Mouse (Mus musculus) ovary, postnatal 36 days (tissue): Measurements from ENCODE around the gene Npas2.

ENCODE experiments used
- DNase-seq: peaks from one replicate; pipeline ENCODE4 v3.0.0; 2022; ENCODE audit warnings: low spot score, mixed read lengths

The Npas2 gene

DNA sequence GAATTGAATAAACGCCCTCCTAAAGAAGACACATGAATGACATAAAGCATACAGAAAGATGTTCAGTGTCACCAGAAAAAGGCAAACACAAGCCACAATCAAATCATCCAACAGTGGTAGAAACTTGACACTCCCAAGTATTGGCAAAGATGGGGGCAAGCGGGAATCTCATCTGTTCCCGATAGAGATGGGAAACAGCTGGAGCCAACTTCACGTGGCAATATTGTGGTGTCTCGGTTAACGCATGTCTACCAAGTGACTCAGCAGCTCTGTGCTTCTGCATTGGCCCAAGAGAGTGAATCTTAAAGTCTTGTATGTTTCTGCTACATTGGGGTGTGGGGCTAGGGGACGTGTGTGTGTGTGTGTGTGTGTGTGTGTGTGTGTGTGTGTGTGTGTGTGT is 89.8 kb downstream of the Npas2 start:
- DNase-seq, result no peak

DNA sequence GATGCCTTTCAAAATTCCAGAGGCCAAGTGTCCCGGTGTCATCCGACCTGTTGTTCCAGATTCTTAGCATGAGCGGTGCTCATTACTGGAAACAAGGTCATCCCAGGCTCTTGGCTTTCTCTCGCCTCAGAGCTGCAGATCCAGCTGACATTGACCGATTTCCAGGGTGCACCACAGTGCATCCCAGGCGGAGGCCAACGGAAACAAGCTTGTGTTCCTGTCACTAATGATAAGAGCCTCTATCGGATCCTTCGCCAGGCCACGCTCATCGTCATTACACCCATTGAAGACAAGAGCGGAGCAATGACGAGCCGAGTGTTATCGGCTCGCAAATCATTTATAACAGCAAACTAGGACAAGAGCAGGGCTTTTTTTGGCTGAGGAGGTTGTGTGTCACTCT is 91.3 kb downstream of the Npas2 start:
- DNase-seq, result peak; percentile 46

DNA sequence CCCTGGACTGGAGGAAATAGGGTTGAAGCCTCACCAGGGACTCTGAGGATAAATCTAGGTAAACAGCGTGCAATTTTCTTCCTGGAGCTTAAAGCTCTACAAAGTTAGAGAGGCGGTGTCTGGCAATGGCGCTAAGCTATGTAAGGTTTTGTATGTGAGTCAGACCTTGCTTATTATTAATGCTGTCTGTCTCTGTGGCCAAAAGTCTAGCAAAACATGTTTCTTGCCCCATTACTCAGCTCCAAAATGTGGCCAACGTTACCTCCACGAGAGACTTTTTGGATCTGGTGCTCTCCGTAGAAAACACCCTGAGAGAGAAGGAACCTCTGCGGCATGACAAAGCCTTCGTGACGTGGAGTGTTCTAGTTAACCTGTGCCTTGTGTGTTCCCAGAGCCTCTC is 93.5 kb downstream of the Npas2 start:
- no peak for DNase-seq

DNA sequence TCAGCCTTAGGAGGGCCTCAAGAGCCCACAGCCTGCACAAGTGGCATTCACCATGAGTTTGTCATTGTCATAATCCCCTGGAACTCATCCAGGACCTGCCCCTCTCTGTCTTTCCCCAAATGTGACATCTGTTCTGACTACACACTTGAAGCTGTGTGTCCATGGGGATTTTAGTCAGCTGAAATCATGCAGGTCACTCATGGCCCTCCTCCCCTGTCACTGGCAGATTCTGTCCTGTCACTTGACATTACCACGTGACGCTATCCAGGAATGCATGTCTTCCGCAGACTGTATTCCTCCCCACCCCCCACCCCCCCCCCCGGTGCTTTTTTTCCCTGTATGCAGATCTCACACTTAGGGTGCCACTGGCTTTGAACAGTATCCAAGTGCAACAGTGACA is 94.3 kb downstream of the Npas2 start:
- DNase-seq, result no peak

DNA sequence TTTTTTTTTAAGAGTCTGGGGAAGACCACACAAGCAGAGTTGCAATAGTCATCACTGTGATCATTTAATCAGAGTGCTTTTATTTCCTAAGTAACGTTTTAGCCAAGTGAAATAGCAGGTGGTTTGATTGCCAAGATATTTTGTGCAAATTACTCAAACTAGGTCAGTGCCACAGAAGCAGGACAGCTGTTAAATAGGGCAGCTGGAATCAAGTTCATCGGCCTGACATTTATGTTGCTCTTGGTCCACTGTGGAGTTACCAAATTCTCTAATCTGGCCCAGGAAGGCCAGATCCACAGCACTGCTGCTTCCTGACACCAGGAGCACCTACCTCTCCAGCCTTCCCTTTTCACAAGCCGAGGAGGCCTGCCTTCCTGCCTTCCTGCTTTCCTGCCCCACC is 94.9 kb downstream of the Npas2 start:
- DNase-seq, result no peak

DNA sequence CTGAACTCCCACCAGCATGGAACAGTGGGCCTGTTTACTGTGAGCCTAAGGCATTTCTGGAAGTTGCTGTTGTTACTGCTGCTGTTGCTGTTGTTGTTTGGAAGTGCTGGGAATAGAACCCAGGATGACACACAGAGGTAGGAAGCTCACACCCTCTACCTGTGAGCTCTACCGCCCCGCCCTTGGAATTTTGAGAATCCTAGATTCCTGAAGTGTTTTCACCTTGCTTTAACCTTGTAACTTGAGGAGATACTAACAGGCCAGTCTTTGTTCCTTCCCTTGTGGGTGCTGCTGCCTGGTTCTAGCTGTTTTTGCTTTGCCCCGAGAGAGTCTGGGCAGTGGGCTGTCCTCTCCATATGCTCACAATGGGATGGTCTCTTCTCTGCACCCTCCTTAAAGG is 98.5 kb downstream of the Npas2 start:
- DNase-seq, result no peak

DNA sequence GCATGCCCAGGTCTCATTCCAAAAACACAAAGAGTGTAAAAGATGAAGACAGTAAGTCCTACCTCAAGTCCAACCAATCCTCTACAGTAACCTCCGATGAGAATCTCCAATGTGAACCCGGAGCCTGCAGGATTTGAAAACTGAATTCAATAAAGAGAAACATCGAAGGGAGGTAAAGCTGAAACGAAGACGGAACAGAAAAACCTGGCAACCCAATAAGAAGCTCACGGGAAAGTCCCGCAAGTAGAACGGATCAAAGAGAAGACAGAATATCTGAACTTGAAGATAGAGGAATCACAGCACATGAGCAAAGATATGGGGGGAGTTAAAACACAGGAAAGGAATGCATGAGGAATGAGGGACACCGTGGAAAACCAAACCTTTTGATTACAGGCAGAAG is 104.8 kb downstream of the Npas2 start:
- DNase-seq, result no peak

DNA sequence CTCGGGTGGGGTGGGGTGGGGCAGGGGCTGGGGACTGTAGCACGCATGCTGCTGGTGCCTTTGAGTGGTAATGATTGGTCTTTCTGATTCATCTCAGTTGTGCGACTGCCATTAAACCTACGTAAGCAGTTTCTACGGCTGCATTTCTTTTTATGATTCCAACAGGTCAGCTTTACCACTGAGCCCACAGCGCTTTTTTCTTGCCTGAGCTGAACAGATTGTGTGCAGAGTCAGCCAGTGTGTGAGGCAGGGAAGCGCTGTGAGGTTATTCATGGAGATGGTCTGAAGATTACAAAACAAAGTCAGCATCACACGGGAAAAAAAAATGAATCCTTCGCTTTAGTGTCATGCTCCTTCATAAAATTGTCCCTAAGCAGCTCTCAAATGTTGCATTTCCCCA is 106.7 kb downstream of the Npas2 start:
- no peak for DNase-seq

DNA sequence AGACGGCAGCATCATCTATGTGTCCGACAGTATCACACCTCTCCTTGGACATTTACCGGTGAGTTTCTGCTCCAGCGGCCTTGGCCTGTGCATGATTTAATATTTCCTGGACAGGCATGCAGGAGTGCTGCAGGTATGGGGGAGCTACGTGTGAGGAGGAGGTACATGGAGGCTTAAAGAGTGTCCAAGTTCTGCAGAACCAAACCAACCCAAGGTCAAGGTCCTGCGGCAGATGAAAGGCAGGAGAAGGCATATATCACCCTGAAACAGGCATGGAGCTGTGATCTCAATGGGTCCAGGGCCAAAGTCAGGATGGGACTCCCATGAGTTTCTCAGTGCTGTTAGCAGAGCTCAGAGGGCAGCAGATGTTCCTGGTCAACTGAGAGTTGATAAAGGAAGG is 107.1 kb downstream of the Npas2 start:
- no peak for DNase-seq

DNA sequence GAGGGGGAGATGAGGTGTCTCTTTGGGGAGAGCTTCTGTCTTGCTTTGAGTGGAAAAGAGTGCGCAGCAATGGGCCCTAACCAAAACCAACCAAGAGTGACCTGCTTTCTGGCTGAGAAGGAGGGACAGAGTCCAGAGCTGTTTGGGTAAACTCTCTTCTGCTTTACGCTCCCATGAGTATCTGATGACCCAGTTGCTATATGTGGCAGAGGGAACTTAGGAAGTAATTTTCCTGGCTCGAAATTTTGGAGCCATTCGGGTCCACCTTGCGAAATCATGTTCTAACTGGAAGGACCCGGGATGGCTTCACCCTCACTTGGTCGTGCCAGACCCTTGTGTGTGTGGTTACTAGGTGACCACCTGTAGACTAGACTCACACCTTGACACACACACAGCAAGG is 108.7 kb downstream of the Npas2 start:
- no peak for DNase-seq

DNA sequence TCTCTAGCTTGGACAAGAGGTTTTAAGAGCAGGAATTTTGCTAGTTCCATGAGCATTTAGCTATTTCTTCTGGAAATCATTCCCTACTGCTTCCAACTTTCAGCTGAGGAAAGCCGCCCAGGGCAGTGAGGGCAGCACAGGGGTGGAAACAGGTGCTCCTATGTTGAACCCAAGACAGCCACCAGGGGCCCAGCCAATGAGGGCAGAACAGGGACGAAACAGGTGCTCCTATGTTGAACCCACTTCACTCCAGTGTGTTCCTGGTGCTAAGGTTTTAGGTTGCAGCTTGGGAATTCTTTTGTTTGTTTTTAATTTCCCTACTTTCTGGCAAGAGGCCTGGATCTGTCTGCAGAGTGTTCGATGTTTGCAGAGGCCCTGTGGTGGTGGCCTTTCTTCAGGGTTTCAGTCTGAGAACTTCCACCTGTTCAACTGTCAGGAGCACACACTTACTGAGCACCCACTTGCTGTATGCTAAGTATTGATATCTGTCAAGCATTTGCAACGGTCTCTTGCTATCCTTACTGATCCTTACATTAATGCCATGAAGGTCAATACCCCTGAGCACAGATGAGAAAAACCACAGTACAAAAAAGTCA is 109.6 kb downstream of the Npas2 start:
- DNase-seq, result no peak

DNA sequence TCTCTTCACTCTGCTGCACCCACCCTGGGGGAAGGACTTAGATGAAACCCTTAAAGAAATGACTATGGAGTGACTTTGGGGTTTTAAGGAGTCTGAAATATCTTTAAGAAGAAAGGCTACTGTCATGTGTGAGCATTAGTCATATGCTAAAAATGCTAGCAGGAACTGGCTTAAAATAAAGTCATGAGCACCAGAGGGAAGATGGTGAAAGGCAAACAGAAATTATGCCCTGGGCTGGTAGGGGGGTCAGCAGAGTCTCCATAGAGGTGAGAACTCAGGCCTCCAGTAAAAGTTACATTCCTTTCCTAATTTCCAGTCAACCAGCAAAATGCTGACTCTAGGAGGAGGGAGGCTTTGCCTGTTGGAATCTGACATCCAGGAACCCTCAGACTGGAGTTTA is 113.8 kb downstream of the Npas2 start:
- DNase-seq, result no peak

DNA sequence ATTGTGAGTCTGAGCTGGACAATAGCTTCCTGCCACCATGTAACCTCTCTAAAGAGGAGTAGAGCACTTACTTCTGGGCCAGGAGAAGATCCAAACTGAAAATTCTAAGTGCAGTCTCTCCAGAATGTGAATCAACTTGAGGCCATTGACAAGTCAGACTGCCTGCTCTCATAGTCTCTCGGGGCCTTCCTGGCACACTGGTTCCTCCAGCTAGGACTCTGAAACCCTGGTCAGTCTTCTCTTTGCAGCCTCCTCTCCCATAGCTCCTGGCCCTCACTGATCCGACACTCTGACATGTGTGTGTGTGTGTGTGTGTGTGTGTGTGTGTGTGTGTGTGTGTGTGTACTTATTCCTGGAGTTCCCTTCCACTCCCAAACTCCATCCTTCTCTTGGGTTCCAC is 114.4 kb downstream of the Npas2 start:
- DNase-seq, result no peak

DNA sequence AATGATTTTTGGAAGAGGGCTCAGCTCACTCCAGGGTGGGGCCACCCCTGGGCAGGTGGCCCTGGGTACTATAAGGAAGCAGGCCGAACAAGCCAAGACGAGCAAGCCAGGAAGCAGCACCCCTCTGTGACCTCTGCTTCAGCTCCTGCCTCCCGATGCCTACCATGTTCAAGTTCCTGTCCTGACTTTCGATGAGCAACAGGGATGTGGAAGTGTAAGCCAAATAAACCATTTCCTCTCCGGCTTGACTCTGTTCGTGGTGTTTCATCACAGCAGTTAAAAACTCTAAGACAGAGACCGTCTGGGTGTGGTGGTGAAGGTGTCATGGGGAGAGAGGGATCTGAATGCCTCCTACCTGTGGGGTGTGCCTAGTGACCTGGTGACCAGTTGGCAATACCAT is 116.0 kb downstream of the Npas2 start:
- no peak for DNase-seq

DNA sequence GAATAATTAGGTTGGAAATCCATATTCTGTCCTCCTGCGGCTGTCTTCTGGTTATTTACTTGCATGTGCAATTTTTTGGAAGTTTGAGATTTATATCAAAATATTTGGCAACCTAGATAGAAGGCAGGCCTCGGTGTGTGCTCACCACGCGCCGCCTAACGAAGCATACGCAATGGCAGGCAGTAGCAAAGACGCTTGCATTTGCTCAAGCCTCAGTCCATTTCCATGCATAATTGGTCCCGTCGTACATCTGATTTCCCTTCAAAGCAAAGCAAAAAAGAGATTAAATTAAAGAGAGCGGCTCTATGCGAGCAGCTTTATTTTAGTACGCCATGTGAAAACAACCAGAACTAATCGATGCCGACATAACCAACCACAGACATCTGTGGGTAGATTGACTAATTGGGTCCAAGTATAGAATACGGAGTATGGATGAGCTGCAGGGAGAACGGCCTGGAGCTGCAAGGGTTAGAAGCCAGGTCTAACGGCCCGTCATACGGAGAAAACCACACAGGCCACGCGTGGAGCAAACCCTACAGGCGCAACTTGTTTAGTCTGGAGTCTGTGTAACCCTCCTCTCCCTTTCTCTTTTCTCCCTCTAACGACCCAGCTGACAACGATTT is 118.9 kb downstream of the Npas2 start:
- DNase-seq, result no peak

DNA sequence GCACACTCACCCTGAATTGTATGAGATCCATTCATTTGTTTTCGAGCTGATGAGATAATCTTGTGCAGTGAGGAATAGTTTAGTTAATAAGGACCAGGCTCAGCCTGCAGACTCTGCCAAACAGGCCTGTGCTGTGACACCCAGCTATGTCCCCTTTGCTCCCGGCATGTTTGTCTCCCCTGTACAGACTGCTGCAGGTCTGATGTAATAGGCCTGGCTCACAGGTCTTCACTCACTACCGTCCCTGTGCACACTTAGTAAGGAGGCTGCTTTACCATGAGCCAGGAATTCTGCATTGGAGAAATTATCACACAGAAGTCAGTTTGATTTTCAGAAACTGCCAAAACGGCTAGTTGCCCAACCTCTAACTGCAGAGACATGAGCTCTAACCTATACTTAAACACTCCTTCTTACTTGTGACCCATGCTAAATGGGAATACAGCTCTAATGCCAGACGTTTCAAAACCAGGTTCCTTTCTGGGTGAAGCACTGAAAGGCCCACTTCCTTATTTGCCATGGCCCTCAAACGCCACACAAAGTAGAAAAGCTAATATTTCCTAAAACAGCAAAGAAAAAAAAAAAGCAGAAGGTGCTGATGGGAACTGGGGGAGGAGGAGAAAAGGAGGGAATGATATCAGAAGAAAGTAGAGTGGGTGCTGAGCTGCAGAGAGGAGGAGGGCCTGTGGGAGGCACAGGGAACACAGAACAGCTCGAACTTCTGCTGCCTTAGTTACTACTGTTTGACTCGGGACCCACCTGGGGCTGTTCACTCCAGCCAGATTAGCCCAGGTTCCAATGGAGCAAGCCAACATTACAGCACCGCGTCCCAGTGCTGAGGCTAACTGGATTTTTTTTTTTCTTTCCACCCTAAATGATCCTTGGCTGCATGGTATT is 120.1 kb downstream of the Npas2 start:
- no peak for DNase-seq

DNA sequence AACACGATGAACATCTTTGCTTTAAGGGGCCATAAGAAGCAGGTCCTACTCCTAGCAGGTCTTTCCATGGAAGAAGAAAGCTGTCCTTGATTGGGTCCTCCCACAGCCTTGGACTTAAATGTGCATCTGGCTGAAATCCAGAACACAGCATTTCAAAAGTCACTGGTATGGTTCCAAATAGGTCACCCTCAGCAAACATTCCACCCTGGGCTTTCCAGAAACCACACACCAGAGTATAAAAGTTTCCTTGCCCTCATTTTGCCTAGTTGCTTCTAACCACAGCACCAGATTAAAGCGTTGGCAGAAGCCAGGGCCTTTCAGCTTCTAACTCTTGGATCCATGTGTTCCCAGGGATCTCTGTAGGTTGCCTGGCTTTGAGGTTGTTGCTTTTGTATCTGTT is 124.4 kb downstream of the Npas2 start:
- DNase-seq, result no peak

DNA sequence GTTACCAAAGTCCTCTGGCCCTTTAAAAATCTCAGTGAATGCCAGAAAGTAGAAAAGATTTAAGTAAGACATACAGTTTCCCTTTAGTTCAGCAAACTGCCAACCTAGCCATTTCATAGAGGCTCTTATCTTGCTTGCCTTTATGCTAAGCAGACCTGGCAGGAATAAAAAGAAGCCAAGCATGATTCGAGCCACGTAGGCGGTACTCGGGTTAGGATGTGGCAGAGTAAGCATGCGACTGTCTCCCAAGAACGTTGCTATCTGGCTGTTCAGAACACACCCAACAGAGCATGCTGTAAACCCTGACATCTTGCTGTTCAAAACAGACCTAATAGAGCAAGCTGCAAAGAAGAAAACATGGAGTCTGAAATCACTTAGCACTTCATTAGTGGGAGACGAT is 125.3 kb downstream of the Npas2 start:
- DNase-seq, result no peak

DNA sequence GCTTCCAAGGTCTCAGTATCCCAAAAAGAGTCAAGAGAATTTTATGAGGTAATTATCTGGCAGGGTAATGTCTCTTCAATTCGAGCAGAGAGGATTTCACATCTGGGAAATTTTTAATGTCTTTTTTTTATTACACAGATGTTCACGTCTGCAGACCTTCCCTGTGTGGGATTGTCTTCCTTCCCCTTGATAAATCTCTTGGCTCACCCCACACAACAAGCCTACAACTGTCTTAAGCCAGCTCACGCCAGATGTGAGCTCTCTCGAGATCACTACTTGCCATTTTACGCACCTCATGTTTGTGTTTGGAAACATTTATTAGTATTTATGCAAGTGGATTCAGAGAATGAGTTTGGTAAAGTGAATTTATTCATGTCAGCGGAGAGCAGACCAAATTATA is 128.4 kb downstream of the Npas2 start:
- no peak for DNase-seq

DNA sequence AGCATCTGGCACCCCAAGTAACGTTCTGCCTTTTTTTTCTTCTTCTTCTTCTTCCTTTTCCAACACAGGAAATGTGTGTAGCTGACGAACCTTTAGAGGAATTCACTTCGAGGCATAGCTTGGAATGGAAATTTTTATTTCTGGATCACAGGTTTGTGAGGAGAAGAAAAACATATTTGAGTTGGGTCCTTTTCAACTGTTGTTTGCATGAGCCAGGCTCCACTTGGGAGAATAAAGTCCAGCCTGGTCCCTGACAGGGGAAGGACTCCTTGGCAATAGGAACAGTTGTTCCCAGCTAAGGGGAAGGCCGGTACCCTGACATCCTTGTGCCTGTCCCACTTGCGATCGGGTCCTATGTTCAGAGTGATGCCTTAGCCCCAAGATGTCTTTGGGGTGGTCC is 131.7 kb downstream of the Npas2 start:
- no peak for DNase-seq

DNA sequence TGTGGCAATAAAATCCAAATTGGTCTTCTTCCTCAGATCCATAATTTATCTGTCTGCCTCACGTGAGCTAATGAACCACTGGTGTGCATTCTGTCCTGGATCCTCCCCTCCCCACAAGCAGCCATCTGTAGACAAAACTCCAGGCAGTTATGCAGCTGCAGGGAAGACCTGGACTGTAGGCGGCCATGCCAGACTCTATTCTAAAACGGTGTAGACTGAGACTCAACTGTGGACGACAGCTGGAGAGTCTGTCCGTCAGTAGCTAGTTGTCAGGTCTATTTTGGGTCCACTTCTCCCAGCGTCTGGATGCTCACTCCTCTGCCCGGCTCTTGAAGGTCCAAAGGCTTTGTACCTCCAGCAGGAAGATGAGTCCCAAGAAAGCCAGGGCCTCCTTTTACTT is 134.0 kb downstream of the Npas2 start:
- DNase-seq, result no peak

DNA sequence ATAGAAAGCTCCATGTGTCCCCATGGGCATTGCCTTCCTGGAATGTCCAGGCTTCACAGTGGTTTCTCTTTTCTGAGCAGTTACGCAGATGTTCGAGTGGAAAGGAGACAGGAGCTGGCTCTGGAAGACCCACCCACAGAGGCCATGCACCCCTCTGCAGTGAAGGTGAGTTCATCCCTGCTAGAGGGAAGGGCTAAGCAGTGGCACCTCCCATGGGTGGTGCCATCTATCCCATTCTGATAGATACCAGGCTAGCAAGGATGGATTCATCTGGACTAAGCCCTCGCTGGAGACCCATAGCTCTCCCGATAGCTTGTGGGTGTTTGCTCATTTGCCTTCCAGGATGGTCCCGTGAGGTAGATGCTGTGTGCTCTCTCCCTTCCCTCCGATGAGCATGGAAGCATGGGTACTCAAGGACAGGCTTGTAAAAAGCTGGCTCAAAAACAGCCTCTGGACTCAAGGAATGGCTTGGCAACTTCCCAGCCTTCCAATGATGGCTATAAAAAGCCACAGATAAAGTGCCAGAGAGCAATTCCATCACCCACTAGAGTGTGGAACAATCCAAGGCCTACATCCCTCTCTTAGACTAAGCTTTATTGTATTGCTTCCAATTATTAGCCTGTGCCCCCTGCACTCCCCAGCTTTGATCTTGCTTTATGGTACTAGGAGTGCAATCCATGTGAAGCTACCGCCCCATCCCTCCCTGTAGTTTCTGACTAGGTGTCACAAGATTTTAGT is 137.5 kb downstream of the Npas2 start:
- no peak for DNase-seq

DNA sequence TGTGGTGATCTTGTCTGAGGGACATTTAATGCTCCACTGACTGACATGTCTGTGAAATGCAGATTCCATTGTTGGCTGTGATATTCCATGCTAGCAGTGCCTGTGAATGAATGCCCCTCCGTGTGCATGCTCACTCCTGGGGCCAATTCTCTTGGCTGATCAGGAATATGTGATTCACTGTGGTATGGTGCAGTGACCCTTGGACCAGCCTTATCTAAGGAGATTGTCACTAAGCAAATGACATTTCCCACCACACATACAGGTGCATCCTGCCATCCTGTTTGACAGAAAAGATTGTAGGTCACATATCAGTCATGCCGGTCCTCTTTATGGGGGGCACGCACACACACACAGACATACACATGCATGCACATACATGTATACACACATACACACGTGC is 138.9 kb downstream of the Npas2 start:
- DNase-seq, result no peak
